Mouse (Mus musculus): ENCODE measurements around the gene Stap2. TPM values are rescaled to one million over a fixed set of nuclear protein-coding genes. Genes with fewer than 3 reads are reported as not detected.
A peak's percentile ranks its signal among the peaks of the same experiment; 100 is the strongest.

The Stap2 gene
- total RNA-seq, 2 experiments from 2014 or later = 2.5 to 3.1 TPM

DNA sequence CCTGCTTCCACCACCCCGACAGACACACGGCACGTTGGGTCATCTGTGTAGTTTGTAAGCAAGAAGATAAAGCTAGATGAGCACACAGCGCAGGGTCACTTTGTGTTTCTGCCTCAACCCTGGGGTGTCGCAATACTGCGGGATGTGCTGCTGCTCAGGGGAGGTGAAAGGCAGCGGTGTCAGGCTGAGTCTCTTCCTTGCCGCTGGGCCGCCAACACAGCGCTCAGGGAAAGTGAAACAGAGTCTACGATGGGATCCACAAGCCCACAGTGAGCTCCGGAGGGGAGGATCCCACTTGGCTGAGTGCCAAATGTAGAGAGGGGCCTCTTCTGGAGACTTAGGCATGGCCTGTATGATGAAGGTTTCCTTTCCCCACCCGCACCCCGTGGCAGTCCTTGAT, 42.2 kb downstream of the Stap2 start:
- H3K27ac ChIP-seq = no peak overlapping the region
- intact Hi-C loops (cut with DNase I) = no loop called here
- DNase-seq (ENCODE audit: extremely low spot score in 1 of 2, low spot score in 2 of 2) = peak; percentile 7 to 8
- no peak for TF ChIP-seq CTCF (IDR thresholded peaks at IDR 0.05)
- H3K4me3 ChIP-seq = no peak overlapping the region

DNA sequence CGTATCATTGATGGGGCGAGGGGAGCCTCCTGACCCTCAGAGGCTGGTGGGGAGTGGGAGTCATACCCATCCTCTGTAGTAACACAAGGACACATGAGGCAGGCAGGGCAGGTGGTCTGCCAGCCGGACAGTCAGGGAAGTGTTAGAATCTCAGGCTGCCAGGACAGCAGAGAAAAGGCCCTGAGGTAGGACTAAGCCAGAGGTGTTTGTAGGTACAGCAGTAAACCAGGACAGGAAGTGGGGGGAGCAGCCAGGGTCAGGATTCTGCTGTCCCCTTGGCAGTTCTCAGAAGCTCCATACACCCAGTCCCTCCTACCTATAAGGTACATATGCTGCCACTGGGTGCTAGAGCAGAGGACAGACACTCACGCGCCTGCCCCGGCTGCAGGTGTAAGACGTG, 43.8 kb downstream of the Stap2 start:
- Histone ChIP-seq H3K27ac (no peak overlapping the region), H3K4me3 (no peak overlapping the region)
- intact Hi-C loops (cut with DNase I) = no loop called here
- DNase-seq (ENCODE audit: extremely low spot score in 1 of 2, low spot score in 2 of 2) = peak; percentile 7 to 9
- TF ChIP-seq CTCF (IDR thresholded peaks at IDR 0.05) = no peak

DNA sequence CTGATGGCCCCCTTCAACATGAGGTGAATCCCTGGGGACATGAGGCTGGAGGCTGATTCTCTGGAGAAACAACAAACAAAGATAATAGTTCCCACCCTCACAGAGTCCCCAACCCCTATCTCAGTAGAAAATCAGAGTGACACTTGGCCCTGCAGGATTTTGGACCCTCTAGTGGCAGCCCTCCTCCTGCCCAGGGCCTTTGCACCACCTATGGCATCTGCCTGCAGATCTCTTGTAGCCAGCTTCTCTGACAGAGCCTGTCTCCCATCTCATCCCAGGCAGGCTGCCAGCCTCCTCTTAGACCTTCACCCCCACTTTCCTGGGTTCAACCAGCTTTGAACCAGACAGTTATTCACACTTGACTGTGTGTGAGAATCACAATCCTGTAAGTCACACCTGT, 44.6 kb downstream of the Stap2 start:
- no peak for TF ChIP-seq CTCF (IDR thresholded peaks at IDR 0.05)
- no peak overlapping the region for H3K4me3 ChIP-seq
- peak; percentile 9 for DNase-seq (ENCODE audit: extremely low spot score in 1 of 2, low spot score in 2 of 2)
- intact Hi-C loops (cut with DNase I) = no loop called here
- no peak overlapping the region for H3K27ac ChIP-seq

DNA sequence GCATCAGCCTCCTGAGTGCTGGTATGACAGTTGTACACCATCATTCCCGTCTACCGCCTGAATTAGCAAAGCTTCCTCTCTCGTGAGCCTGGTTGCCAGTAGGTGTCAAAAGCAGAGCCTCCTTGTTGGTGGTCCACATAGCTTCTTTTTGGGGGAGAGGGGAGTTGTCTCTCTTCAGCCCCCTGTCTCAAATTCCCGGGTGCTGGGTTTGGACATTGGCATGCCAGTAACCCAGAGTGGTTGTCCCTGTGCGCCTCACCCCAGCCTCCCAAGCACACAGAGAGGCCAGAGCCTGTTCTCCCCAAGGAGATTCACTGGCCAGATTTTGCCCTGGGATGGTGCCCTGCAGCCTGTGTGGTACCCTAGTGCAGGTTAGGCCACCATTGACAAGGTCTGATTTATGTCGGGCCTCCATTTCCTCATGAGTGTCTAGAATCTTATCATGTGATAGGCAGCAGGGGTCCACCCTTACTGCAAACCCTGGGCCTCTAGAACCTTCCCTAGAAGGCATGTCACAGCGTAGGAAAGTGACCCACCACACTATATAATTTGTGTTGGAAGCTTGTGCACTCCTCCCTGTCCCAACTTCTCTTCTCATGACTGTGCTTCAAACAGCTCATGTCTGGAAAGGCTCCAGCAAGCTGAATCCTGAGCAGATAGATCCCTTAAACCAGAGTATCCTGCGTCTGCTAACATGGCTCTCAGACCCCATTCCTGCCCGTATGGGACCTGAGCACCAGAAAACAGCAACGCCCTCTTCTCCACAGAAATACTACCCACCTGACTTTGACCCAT, 45.2 kb downstream of the Stap2 start:
- H3K4me3 ChIP-seq = peak overlapping the region; percentile 53
- TF ChIP-seq CTCF (IDR thresholded peaks at IDR 0.05) = no peak
- DNase-seq (ENCODE audit: extremely low spot score in 1 of 2, low spot score in 2 of 2) = peak; percentile 9 to 13
- peak overlapping the region; percentile 70; the same call in 1 of the 2 replicates for H3K27ac ChIP-seq
- intact Hi-C loops (cut with DNase I) = loop anchor here (1.0 to 10.0 kb wide), 4 partner anchors 49 to 1605 kb away; partner anchors contain the start of gene Zfp959

DNA sequence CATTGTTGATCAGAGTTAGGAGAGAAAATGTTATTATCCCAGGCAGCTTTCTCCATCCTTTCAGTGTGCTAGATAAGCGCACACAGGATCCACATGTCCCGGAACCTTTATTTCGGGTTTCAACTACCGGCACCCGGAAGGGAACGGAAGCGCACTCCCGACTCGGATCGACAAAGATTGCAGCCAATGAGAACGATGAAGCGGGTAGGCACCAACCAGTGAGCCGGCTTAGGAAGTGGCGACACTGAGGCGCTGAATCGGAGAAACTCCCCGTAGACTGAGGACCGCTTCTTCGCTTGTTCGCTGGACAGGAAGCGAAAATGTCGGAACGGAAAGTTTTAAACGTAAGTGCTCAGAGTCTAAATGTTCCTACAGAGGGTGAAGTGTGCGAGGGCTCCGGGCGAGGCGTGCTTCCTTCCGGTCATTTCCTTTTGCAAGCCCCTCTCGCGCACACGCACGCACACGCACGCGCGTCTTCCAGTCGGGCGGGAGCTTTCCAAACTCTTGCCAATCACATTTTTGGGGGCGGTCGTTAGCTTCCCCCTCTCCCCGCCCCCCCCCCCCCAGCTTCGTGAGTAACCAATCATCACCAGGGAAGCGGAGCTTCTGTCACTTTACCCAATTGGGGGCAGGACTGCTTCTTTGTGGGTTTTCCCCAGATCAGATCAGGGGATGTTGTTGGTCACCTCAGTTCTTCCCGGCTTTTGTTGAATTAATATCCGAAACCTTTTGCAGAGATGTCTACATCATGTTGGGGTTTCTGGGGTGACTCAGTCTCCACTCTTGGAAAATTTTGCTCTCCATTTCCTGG, 46.3 kb downstream of the Stap2 start, which contains the start of gene Yju2:
TSS of gene Yju2 (plus strand) at position 182 of the 811 bp plus-strand sequence.
- peak; percentile 92 to 95 for DNase-seq (ENCODE audit: extremely low spot score in 1 of 2, low spot score in 2 of 2)
- Histone ChIP-seq H3K27ac (peak within 1 kb of the TSS; percentile 96), H3K4me3 (peak within 1 kb of the TSS; percentile 53)
- intact Hi-C loops (cut with DNase I) = loop anchor here (1.0 to 10.0 kb wide), 4 partner anchors 50 to 1604 kb away; partner anchors contain the start of gene Zfp959
- TF ChIP-seq CTCF (IDR thresholded peaks at IDR 0.05) = no peak

DNA sequence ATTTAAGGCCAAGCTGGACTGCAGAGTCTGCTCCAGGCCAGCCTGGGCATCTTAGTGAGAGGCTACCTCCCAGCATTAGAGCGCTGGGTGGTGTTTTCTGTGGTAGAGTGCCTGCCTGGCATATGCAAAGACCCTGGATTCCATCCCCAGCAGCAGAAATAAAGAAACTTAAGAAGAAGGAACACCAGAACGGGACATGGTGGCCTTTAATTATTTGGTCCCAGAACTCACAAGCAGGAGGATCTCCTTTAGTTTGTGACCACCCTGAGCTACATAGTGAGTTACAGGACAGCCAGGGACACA, 46.8 kb downstream of the Stap2 start:
- intact Hi-C loops (cut with DNase I) = loop anchor here (5.0 to 10.0 kb wide), 3 partner anchors 66 to 1604 kb away; partner anchors contain the start of gene Zfp959
- TF ChIP-seq CTCF (IDR thresholded peaks at IDR 0.05) = no peak
- peak overlapping the region; percentile 53 for H3K4me3 ChIP-seq
- peak; percentile 16 to 17 for DNase-seq (ENCODE audit: extremely low spot score in 1 of 2, low spot score in 2 of 2)
- H3K27ac ChIP-seq = peak overlapping the region; percentile 96

DNA sequence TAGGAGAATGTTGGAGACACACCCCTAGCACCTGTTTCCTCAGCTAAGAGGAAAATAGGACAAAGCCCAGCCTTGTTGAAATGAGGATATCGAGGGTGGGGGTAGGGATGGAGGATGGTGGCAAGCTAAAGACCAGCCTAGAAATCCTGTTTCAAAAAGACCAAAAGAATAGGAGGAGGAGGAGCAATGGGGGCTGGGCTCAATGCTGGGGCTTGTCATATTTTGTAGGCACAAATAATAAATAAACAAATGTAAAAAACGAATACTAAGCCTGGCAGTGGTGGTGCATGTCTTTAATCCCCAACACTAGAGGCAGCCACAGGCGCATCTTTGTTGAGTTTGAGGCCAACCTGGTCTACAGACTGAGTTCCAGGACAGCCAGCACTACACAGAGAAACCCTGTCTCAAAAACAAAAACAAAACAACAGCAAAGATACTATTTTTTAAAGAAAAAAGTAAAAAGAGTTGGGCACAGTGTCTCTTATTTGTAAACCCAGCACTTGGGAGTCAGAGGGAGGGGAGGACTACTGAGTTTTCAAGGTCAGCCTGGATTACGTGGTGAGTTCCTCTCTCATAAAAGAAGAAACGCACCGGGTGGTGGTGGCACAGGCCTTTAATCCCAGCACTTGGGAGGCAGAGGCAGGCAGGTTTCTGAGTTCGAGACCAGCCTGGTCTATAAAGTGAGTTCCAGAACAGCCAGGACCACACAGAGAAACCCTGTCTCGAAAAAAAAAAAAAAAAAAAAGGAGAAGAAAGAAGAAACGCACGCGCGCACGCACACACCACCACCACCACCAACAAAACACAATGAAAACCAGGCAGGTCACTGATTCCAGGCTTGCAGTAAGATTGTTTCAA, 47.4 kb downstream of the Stap2 start:
- no peak for TF ChIP-seq CTCF (IDR thresholded peaks at IDR 0.05)
- intact Hi-C loops (cut with DNase I) = loop anchor here (2.0 to 10.0 kb wide), 4 partner anchors 66 to 1603 kb away; partner anchors contain the start of genes Ubxn6 and Zfp959
- DNase-seq (ENCODE audit: extremely low spot score in 1 of 2, low spot score in 2 of 2) = peak; percentile 9 to 11
- H3K4me3 ChIP-seq = peak overlapping the region; percentile 53
- peak overlapping the region; percentile 96 for H3K27ac ChIP-seq

DNA sequence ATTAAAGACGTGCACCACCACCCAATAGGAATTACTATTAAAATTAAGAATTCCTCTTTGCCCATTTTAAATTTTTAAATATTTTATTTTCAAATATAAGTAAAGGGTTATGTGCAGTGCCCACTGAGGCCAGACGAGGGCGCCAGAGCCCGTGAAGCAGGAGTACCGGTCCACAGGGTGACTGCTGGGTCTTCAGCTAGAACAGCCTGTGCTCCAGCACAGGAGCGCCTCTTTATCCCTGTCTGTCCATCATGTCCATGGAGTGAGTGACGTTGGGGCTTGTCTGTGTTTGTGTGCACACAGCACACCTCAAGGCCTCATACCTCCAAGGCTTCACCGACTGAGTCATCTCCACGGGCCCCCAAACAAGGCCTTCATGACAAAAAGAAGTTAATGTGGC, 48.2 kb downstream of the Stap2 start:
- Histone ChIP-seq H3K27ac (no peak overlapping the region), H3K4me3 (no peak overlapping the region)
- peak; percentile 96 for TF ChIP-seq CTCF (IDR thresholded peaks at IDR 0.05)
- peak; percentile 63 to 67 for DNase-seq (ENCODE audit: extremely low spot score in 1 of 2, low spot score in 2 of 2)
- intact Hi-C loops (cut with DNase I) = loop anchor here (2.0 to 10.0 kb wide), 4 partner anchors 65 to 1602 kb away; partner anchors contain the start of genes Ubxn6 and Zfp959

DNA sequence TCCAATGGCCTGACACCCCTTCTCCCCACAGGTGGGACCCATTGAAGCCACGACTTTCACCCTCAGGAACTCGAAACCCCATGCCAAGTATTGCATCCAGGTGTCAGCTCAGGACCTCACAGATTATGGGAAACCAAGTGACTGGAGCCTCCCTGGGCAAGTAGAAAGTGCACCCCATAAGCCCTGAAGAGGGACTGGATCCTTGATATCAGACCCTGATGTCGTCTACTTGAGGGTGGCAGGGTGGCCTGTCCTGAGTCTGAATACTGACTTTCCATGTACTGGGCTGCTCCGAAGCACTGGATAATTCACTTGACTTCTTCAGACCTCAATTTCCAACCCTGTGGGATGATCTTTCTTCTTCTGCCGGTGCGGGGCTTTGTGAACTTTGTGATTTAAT, 48.8 kb downstream of the Stap2 start:
- peak overlapping the region; percentile 60 for H3K4me3 ChIP-seq
- no peak for TF ChIP-seq CTCF (IDR thresholded peaks at IDR 0.05)
- intact Hi-C loops (cut with DNase I) = loop anchor here (2.0 to 10.0 kb wide), 4 partner anchors 64 to 1602 kb away; partner anchors contain the start of genes Ubxn6 and Zfp959
- H3K27ac ChIP-seq = no peak overlapping the region
- no peak for DNase-seq (ENCODE audit: extremely low spot score in 1 of 2, low spot score in 2 of 2)

DNA sequence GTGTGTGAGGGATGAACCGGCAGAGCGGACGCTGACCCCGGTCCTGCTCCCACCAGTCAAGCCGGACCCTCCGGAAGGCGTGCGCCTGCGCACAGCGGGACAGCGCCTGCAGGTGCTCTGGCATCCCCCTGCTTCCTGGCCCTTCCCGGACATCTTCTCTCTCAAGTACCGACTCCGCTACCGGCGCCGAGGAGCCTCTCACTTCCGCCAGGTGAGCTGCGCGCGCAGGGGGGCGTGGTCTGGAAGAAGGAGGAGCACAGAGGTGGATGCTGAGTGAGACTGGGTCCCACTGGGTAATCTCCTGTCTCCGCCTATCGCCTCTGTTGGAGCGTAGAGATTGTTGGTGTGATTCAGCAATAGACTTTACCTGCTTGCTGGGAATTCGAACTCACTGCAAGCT, 49.3 kb downstream of the Stap2 start:
- intact Hi-C loops (cut with DNase I) = loop anchor here (2.0 to 10.0 kb wide), 4 partner anchors 64 to 1601 kb away; partner anchors contain the start of genes Ubxn6 and Zfp959
- 0 out of 2 replicates have a peak overlapping the region, but pooled peaks have one; percentile 22 for H3K27ac ChIP-seq
- H3K4me3 ChIP-seq = peak overlapping the region; percentile 60
- no peak for TF ChIP-seq CTCF (IDR thresholded peaks at IDR 0.05)
- peak; percentile 83 to 85 for DNase-seq (ENCODE audit: extremely low spot score in 1 of 2, low spot score in 2 of 2)

DNA sequence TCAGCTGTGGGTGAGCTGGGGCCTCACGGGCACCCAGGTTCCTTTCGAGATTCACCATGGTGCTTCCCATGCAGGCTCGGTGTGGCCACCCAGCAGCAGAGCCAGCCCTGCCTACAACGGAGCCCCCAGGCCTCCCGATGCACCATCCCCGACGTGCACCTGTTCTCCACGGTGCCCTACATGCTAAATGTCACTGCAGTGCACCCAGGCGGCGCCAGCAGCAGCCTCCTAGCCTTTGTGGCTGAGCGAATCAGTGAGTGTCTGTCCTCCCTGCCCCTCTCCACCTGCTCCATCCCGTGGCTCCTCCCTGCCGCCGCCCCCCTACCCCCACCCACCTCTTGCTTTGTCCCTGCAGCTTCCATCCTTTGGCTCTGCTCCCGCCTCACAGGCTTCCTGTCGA, 51.2 kb downstream of the Stap2 start:
- TF ChIP-seq CTCF (IDR thresholded peaks at IDR 0.05) = no peak
- intact Hi-C loops (cut with DNase I) = loop anchor here (10.0 kb wide), 1 partner anchor 1599 kb away; no protein-coding TSS in a partner anchor
- Histone ChIP-seq H3K4me3 (no peak overlapping the region), H3K27ac (no peak overlapping the region)
- DNase-seq (ENCODE audit: extremely low spot score in 1 of 2, low spot score in 2 of 2) = peak; percentile 9 to 10
